Mouse (Mus musculus): ENCODE measurements at regions not wholly inside any gene's neighbourhood (a gene's known extent, or its start where the extent isn't known, plus 50 kb on each side); places are given as distances from the start of the nearest gene placed in this dataset.

DNA sequence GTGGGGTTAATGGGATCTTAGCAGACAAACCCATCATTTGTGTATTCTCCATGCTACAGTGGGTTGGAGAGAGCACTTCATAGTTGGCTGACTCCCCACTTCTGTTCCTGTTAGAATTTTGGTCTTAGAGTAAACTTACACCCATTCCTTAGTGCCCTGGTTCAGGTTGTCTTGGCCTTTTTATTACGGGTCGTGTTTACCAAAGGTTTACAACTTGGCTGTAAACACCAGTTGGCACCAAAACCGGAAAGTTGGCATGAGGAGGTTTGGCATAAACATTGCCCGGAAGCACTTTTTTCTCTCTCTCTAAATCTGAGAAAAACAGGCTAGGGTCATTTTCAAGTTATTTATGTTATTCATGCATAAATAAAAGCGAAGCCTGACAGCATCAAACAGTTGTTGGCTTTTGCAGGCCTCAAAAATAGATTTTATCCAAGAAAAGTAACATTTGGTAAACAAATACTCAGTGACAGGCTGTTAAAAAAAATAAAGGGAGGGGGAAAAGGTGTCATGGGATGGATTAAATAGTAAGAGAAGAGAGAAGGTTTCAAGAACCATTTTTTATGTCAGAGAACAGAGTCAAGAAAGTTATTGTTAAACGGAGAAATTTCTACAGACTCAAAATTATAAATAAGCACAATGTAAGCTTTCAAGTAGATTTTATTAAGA, 148.0 kb upstream of the Klf6 start:
- DNase-seq (ENCODE audit: low spot score in 2 of 2): no peak

DNA sequence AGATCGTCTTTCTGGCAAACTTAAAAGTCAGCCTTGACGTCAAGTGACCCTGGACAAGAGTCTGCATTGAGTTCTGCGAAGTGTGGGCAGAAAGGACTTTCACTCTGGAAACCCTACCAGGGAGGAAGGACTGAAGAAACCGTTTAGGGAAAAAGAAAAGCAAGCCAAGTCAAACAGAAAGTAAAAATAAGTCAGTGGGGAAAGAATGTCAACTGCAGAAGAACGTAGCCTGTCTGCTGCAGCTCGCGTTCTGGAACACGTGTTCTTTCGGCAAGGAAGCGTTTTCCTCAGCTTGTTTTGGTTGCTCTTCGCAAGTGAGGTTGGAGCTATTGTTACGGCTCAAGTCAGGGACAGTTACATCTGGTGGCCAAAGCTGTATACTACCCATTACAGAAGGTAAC, 147.1 kb upstream of the Klf6 start:
- no peak for DNase-seq (ENCODE audit: low spot score in 2 of 2)

DNA sequence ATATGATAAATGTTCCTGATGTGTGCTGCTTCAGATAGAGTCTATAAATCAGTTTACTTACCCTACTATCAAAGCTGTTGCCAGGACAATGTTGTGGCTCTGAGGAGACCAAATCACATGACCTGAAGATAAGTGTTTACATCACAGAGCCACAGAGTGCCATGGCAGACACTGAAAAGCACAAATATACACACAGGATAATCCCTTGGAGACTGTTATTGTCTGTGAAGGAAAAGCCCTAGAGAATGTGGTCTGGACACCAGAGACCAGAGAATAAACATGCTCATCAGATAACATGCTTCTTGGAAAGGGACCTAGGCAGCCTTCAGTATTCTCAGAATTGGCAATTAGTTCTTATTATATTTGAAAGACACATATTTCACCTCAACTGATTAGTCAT, 146.5 kb upstream of the Klf6 start:
- DNase-seq (ENCODE audit: low spot score in 2 of 2): no peak

DNA sequence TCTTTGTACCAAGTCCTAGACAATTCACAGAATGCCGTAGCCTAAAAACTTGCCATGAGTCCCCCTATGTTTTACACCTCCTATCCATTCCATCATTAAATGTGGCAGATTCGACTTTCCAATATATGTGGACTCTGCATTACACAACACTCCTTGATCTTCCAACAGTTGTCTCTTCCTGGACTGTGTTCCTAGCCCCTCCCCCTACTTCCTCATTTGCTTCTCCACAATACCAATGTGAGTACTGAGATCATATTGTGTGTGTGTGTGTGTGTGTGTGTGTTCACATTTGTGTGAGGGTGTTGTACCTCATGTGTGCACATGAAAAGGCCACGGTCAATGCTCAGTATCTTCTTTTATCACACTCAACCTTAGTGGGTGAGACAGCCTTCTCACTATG, 144.5 kb upstream of the Klf6 start:
- no peak for DNase-seq (ENCODE audit: low spot score in 2 of 2)

DNA sequence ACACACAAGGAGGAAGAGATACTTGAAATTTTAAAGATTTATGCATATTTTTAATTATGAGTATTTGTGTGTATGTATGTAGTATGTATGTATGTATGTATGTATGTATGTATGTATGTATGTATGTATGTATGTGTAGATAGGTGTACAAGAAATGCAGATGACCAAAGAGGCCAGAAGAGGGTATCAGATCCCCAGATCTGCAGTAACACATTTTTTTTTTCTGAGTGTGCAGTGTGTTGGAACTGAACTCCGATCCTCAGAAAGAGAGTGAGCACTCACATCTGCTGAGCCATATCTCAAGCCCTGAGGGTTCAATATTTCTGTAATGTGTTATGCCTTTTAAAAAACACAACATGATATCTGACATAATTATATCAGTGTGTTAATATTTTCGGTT, 138.0 kb upstream of the Klf6 start:
- DNase-seq (ENCODE audit: low spot score in 2 of 2): no peak

DNA sequence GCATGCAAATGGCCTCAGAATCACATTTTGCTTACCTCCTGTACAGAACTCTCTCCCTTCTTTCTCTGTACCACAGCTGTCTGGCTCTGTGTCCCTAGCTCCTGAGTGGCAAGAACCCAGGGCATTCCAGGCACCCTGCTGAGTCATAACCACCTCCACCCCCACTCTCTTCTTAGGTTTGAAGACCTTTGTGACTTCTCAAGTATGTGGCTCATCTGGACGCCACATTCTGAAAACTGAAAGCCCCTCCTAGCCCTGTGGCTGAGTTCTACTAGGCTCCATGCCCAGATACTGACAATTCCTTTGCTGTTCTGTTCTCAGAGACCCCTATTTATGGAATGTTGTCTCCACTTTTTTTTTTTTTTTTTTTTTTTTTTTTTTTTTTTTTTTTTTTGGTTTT, 136.9 kb upstream of the Klf6 start:
- no peak for DNase-seq (ENCODE audit: low spot score in 2 of 2)

DNA sequence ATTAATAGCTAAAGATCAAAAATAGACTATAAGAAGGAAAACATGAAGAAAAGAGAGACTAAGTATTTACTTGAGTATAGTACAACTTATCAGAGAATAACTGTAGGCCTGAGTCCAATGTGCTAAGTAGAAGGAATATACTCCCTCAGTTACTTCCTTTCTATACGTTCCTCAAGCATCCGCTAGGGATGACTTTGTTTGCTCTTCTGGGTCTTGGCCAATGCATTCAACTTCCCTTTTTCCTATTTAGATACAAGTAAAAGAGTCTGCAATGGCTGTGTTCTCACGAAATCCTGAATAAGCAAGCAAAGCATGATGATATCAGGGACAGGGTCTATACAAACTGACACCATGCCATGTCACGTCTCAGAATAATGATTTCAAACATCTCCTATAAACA, 135.3 kb upstream of the Klf6 start:
- no peak for DNase-seq (ENCODE audit: low spot score in 2 of 2)

DNA sequence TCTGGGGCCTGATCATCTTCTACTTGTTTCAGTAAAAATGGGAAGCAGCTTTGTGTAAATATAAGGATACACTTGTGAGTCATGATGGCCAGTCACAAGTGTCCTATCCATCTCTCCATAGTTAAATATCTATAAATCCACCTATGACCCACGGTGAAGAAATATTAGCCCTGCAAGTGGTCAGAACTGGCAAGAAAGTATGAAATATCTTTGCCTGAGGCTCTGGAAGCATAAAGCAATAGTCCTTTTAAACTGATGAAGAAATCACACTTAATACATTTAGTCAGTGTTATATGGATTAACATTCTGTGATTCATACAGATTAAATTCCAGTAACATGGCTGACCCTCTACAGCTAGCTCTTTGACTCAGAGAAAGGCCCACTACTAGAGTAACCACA, 134.8 kb upstream of the Klf6 start:
- no peak for DNase-seq (ENCODE audit: low spot score in 2 of 2)

DNA sequence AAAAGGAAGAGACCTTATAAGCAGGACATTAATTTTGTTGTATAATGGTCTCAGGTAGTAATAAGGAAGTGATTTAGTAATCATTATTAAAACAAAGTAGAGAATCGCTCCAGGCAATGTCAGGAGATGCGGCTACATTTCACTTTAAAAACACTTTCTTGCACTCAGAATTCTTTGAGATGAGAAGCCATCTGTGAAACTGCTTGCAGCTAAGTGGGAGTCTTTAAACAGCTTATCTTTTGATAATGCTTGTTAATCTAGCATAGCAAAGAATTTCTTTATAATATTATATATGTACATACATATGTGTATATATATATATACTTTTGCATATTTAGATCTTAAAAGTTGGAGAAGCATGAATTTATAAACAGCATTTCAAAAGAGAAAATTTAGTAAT, 133.1 kb upstream of the Klf6 start:
- DNase-seq (ENCODE audit: low spot score in 2 of 2): no peak

DNA sequence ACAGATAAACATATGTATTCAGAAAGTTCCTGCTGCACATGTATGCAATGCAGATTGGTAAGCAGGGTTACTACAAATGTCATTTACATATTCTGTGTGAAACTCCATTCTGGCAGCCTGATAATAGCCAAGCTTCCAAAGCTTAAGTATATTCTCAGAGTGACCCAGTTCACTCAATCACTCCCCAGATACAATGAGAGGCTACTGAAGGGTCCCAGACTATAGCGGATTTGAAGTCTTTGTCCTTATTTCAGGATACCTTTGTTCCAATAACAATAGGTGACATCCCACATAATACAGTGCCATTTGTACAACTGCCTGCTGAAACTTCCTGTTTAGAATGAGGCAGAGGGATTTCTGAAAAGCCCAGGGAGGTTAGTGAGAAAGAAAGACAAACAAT, 132.5 kb upstream of the Klf6 start:
- DNase-seq (ENCODE audit: low spot score in 2 of 2): no peak

DNA sequence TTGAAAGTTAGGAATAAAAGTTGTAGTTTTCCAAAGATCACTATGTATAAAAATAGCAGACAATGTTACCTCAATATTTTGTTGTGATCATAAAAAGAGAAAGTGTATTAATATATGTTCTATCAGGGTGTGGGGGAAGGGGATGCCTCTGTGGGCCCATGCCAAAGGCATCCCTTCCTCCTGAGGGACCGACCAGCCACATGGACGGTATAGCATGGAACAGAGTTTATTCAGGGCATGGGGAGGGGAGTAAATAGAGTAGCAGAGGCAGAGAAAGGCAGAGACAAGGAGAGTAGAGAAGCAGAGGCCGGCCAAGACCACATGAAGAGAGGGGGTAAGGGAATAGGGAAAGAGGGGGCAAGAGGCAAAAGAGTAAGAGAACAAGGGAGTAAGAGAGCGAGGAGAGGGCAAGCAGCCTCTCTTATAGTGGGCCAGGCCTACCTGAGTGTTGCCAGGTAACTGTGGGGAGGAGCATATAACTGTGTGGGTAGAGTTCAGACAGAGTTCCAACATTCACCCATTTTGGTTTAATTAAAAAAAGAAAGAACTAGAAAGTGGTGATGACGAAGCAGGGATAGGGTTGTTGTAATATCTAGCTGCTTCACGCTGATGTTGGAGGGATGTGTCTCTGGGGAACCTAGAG, 131.7 kb upstream of the Klf6 start:
- DNase-seq (ENCODE audit: low spot score in 2 of 2): no peak

DNA sequence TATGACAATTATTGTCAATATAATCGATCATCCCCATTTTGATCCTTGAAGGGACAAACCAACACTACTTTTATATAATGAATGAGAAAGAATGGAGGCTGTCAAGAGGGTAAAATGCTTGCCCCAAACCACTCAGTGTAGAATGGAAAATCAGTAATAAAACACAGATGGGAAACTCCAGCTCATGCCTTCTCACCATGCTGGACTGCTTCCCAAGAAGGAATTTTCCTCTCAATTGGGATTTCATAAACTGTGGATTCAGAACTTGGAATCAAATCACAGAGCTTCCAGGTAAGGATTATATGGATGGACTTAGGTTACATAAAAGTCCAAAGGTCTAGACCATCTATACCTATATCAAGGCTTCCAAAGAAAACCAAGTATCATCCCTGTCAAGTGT, 129.1 kb upstream of the Klf6 start:
- DNase-seq (ENCODE audit: low spot score in 2 of 2): no peak

DNA sequence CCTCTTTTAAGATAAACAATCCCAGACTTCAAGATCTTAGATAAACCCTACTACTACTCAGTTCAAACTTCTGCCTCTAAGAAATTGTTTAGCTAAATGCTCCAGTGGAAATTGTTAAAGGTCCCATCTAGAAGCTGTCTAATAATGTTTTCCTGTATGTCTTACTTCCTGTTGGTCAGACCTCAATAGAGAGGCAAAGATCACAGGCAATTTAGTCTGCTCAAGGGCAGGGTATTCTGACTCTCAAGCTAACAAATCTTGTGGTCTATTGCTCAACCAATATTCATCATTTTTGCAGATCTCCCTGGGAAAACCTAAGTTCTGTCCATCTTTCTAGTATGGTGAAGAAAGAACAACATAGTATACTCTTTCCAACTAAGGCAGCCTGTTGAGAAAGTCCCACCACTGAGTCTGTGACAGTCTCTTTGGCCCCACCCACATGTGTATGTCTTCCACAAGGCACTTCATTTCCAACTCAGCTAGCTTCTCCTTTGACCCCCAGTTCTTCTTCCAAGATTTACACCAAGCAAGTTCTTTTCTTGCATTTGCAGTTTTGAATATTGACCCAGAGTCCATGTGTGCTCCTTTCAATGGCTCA, 126.2 kb upstream of the Klf6 start:
- DNase-seq (ENCODE audit: low spot score in 2 of 2): no peak

DNA sequence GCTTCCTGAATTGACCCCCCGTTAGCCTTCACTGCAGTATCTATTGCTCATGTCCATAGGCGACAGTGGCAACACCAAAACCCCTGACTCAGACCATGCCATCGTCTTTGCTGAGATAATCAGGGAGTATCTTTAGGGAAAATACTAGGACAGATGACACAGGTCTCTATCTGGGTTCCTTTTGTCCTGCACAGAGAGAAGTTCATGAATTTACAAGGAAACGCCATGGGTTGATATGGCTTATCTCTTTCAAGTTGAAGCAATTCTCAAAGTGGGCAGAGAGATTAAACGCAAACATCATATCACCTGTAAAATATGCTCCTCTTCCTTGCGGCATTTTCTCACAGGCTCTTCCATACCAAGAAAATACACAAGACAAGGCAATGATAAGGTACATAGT, 124.8 kb upstream of the Klf6 start:
- no peak for DNase-seq (ENCODE audit: low spot score in 2 of 2)

DNA sequence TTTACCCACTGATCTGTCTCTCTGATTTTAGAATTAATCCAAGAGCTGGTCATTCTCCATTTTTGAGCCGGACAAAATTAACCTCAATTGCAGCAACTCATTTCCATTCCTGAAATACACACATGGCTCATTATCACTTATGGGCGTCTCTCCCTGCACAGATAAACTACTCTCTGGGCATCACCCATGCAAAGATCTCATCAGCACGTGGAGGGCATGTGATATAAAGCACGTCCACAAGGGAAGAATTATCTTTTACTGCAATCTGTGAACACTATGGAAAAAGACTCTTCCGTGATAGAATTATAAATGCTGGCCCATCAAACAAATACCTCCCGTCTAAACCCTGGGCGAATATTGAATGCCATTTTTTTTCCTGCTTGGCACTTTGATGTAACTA, 124.1 kb upstream of the Klf6 start:
- no peak for DNase-seq (ENCODE audit: low spot score in 2 of 2)

DNA sequence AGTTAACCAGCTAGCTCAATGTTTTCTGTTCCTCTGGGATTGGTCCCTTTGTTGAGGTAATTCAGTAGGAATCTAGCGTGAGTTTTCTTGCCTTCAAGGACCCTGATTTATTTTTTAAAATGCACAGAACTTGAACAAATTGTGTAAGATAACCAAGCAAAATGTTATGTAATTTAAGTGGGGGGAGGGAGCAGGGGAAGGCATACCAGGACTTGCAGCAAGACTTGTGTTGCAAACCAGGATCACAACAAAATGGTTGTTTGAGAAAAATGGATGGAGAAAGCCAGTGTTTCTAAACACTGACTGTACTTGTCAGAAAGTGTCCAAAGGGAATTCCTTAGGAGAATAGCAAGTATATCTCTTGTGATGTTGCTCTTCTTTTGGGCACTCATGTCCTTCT, 120.5 kb upstream of the Klf6 start:
- no peak for DNase-seq (ENCODE audit: low spot score in 2 of 2)

DNA sequence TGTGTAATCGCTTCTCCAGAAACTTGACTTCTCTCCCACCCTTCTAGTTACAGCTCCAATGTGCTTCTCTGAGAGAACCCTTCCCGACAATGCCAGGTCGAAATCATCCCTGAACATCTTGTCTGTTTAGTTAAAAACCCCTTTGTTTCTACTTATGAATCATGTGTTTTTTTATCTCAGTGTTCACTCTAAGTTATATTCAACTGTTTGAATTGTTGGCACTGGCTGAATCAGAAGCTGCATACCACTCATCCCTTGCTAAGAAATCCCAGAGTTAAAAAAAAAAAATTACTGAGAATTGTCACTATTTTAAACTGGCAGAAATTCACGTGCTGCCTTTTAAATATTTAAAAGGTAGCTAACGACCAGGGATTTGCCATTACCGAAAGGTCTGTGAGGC, 116.3 kb upstream of the Klf6 start:
- no peak for DNase-seq (ENCODE audit: low spot score in 2 of 2)

DNA sequence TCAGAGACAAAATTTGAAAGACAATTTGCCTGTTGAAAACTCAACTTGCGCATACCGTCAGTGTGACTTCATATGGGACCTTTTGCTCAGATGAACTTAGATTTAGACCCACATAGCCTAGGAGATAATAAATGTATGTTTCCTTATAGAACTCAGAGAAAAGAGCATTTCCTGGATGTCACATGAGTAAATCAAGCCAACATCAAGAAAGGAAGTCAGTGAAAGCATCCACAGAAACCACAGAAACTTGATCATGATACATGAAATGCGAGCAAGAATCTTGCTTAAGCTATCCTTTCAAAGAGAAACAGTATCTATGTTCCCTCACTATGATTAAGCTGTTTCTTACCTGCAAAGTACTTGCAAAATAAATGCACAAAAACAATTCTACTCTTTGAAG, 104.1 kb upstream of the Klf6 start:
- DNase-seq (ENCODE audit: low spot score in 2 of 2): no peak

DNA sequence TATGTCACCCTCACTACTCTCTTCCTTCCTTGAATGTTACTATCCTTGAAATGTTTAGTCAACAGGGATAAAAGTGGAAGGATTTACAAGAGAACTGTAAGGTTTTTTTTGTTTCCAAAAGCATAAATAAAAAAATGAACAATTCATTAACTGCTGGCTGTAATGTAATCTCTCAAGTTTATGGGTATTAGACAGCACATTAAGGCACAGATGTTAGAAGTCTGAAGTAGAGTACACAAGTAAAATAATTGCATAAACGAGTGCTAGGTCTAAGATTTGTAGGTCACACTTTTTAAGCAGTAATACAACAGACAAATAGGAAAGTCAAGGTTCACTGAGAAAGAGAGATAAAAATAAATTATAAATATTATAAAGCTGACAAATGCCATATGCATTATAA, 103.3 kb upstream of the Klf6 start:
- DNase-seq (ENCODE audit: low spot score in 2 of 2): no peak

DNA sequence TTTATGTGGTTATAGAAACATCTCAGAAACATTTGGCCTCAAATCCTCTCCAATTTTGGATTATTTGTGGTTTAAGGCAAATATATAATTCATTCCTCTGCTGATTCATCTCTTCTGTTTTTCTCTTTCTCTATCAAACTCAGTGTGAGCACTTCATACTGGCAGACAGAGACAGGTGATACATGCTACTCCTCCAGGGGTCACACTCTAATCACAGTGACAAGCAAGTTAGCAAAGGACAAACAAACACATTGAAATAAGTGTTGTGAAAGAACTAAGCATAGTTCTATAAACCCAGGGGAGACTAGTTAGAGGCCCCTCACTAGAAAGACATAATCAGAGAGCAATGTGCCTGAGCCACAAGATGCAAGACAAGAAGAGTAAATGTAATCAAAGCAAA, 101.3 kb upstream of the Klf6 start:
- DNase-seq (ENCODE audit: low spot score in 2 of 2): no peak

DNA sequence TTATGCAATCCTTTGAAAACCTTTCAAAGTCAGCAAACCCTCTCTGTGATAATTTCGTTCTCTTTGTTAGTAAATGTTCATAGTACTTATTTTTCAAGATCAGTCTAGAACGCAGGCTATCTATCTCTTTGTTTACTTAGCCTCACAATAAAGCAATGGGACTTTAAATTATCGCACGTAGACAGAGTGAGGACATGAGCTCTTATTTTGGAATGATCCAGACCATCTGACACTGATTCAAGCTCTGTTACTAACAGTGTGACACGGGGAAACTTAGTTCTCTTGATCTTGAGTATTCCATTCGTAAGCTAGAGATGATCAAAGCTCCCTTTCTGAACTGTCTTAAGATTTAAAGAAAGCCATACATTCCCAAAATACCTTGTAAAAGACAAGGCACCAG, 94.9 kb upstream of the Klf6 start:
- DNase-seq (ENCODE audit: low spot score in 2 of 2): no peak

DNA sequence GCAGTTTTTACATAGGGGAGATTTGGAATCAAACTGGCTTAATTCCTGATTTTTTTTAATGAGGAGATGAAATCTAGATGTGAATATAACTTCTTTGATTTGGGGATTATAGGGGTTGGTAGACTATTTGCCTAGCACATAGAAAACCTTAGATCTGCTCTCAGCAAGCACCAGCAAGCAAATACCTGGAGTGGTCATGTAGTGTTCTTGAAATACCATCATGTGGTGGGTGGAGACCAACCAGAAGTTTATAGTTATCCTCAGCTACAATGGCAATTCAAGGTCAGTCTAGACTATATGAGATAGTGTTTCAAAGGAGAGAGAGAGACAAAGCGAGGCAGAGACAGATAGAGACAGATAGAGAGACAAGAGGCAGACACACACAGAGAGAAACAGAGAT, 94.1 kb upstream of the Klf6 start:
- no peak for DNase-seq (ENCODE audit: low spot score in 2 of 2)

DNA sequence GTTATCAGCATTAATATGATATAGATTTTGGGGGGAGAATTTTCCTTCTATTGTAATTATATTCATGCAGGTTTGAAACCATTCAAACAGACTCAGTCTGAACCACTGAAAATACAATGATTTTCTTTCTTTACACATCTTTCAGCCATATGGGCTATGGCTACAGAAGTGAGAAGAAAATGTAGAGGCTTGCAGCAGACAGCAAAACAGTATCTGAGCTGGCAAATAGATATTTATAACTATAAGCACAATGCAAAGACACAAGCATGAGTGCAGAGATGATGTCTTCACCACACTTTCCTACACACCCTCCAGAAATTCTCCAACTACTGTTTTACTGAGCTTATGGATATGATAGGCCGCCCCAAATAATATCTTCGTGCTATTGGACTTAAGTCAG, 92.6 kb upstream of the Klf6 start:
- no peak for DNase-seq (ENCODE audit: low spot score in 2 of 2)
